Mouse (Mus musculus) R1 (cell line): ENCODE measurements around the gene Prr15l.

Source experiments
- DNase-seq: peaks from one replicate; pipeline ENCODE4 v3.0.0-alpha.2; 2018; ENCODE audit warnings: low read depth, low spot score

The Prr15l gene

GRCm38 (mm10) chr11:96946498-96946897 lies 18.6 kb downstream of the Prr15l start:
- no peak for DNase-seq

DNA sequence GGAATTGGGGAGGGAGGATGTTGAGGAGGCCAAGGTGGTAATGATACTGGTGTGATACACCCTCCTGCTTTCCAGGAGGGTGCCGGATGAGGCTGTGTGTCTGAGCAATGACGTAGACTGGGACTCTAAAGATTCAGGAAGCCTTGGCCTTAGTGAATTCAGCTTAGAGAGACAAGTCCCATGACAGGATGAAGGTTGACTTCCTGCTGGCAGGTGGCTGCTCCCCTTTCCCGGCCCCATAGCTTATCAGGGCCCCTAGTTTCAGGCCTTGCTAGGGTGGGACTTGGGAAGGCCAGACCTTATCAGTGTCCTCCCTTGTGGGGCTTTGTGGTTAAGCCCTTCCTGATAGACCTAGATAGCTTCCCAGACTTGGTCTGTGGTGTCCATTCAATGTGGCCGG lies 19.9 kb downstream of the Prr15l start:
- DNase-seq = no peak

- DNase-seq = peak; percentile 80
These were observed 22.9 kb downstream of the Prr15l start for GRCm38 (mm10) chr11:96950767-96951166.

DNA sequence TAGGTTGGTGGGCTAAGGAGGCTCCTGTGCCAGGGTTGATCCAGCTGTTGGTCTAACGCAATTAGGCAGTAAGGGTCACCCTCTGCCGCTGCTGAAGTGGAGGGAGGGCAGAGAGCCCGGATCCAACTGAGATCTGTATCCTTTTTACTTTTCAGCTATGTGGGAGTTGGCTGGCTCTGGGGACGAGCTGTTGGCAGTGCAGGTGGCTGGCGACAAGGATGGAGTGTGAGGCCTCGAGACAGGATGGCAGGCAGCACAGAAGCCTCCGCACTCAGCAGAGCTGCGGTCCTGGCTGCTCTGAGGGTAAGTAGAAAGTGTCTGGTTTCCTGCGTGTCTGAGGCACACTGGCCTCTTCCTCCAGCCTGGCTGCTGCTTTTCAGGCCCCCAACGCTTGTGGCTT lies 24.5 kb downstream of the Prr15l start:
- no peak for DNase-seq

DNA sequence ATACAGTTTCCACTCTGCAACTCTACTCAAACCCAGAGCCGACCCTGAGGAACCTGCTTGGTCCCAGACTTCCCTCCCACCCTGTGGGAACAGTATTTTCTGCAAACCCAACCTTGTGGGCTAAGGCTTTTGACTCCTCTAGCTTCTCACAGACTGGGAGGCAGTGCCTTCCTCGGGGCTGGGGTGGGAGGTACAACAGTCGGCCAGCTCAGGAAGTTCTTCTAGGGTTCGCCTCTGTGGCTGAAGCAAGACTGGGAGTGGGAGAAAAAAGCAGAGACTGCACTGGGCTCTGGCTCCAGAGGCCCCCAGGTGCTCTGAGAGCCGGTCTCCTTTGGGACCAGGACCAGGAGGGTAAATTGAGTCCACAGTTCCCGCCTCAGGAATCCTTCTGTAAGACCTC lies 25.0 kb downstream of the Prr15l start:
- DNase-seq = no peak

DNA sequence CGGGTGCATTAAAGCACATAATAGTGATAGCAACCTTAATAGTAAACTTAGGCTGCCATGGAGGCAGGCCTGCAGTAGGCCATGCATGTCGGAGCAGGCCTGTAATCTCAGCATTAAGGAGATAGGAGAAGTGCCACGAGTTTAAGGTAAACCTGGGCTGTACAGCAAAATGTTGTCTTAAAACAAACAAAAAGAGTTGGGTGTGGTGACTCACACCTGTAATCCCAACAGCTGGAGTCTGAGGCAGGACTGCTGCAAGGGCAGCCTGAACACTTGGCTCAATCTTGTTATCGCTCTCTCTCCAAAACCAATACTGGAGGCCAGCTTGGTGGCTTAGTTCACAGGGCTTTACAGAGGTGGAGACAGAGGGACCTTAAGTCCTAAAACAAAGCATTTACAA lies 27.2 kb downstream of the Prr15l start:
- DNase-seq = no peak

DNA sequence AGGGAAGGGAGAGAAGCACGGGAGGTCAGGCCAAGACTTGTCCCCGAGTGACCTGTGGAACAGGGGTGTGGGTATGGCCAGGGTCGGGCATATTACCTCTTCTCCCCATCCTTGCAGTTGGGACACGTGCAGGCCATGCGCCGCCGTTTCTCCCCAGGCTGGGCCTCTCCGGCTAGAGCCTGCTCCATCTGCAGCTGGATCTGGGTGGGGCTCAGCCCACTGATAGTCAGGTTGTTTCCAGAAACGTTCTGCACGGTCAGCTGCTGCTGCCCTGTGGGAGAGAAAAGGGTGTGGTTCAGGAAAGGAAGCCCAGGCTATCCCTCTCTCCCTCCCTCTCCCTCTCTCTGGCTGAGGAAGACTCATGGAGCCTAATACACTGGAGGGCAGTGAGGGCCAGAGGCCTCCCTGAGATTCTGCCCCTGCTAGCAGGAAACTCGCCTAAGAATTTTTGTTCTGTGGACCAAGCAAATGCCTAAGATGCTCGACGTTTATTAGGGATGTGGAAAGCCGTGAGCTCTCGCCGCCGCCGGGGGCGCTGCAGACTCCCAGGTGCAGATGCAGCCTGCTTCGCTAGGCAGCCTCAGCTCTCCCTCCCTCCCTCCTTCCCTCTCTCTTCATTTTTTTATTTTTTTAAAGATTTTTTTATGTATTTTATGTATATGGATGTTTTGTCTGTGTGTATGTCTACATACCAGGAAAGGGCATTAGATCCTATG lies 28.3 kb downstream of the Prr15l start:
- DNase-seq = peak; percentile 85

DNA sequence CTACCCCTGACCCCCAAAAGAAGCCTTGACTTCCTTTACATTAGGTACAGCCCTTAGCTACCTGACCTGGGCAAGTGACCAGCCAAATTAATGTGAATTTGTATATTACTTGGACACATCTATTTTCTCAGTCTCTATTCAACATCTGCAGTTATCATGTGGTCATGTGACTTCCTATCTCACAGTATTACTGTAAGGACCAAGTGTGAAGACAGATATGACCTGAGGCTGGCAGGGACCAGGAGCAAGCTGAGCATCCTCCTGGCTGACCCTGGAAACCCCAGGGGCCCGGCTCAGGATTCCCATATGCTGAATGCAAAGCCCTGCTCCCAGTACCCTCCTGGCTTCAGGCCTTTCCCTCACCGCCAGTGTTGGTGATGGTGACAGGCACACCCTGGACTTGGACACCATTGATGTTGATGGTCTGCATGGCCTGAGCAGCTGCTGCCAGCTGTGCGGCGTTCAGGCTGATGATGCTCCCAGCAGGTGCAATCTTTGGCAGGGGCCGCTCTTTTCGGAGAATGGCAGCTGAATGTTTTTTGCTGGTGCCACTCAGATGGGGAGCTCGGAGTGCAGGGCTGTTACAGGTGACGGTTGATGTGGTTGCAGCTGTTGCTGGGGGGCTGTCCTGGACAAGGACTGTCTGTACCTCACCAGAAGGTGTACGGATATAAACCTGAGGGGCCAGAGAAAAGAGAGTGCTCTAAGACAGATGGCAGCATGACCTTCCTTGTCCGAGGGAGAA lies 29.3 kb downstream of the Prr15l start:
- no peak for DNase-seq

- DNase-seq = peak; percentile 97
These were observed 35.7 kb downstream of the Prr15l start for GRCm38 (mm10) chr11:96963580-96963979.

- no peak for DNase-seq
These were observed 38.3 kb downstream of the Prr15l start for GRCm38 (mm10) chr11:96966172-96966571.

GRCm38 (mm10) chr11:96966914-96967543 lies 39.1 kb downstream of the Prr15l start:
- DNase-seq = no peak

GRCm38 (mm10) chr11:96967544-96968269 lies 39.8 kb downstream of the Prr15l start:
- no peak for DNase-seq

DNA sequence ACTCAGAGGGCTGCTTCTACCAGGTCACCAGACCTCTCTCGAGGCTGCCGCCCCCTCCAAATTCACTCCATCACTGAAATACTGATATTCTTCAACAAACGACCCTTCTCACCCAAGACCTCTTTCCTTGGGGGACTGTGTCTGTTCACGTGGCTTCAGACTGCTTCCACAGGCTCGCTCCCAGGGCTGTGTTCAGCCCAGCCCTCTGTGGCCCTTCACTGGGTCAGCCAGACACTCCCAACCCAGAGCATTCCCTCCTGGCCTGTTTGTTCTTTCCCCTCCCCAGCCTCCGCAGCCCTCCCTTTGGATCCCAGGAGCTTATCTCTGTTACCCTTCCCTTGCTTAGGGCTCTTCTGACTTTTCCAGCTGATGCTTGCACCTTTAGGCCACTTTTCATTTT lies 40.6 kb downstream of the Prr15l start:
- DNase-seq = no peak

DNA sequence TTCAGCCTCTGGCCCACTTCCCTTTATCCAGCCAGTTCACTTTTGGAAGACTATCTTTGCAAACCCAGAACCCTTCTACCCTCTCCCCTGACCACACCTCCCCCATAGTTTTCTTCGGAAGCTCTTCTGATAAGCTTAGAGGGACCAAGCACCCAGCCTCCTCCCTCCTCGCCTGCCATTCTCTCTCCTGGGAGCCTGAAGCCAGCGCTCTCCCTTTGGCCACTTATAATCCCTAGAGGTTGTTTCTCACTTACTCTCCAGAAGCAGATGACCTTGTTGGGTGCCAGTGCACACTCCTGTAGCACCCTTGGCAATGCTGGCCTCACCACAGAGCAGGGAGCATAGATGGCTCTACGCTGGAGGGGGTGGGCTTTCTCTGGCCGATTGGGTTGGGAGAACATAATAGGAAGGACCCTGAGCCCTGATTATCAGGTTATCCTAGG lies 41.4 kb downstream of the Prr15l start:
- DNase-seq = no peak

DNA sequence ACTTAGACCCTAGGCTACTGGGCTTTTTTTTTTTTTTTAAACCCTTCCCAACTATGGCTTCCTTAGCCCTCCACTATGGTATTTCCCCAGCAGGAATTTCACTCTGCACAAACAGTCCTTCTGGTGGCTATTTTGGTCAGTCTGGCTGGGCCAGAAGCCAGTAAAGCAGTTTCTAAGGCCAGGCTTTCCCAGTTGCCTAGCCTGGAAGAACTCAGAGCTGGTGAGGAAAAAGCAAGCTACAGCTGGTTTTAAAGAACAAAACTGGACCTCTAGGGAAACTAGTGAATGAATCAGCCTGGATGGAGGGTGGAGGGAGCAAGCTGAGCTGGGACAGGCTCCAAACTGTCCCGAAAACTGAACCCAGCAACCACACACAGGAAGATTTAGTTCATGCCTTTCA lies 41.8 kb downstream of the Prr15l start:
- no peak for DNase-seq

- no peak for DNase-seq
These were observed 42.4 kb downstream of the Prr15l start for GRCm38 (mm10) chr11:96970341-96970740.

DNA sequence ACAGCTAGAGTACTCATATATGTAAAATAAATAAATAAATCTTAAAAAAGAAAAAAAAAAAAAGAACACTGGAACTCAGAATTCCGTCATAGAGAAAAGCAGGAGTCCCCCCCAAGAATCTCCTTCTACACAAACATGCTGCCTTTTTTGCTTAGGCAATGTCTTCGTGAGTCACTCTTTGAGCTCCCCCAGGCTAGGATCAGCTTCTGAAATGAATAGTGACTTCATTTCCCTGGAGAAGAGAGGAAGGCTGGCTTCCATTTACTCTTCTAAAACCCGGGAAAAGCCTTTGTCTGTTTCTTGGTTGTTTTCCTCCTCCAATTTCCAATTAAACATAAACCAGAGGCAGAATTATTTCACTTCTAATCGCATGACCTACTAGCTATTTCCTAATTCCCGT lies 45.0 kb downstream of the Prr15l start:
- DNase-seq = no peak

DNA sequence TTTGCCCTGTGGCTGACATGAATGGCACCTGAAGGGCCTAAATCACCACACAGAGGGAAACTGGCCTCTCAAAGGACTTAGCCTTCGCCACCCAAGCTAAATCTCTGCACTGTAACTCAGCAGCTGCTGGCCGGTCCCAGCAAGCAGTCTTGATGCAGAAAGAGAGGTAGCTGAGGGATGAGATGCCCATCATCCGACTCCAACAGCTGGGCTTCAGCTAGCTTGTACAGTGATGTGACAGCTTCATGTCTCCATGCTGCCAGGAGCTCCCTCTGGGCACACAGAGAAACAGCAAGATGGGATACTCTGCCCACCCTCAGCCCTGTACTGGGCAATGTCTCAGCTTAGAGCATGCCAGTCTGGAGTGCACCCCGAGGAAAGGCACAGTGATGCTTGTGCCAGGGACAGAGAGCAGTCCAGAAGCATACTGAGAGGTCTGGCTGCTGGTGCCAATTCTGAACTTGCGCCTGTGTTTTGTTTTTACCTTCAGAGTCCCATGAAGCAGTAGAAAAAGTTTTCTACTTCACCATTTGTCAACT lies 45.6 kb downstream of the Prr15l start:
- no peak for DNase-seq

GRCm38 (mm10) chr11:96974813-96975212 lies 46.9 kb downstream of the Prr15l start:
- DNase-seq = no peak

GRCm38 (mm10) chr11:96975511-96976378 lies 47.8 kb downstream of the Prr15l start:
- peak; percentile 33 for DNase-seq

- DNase-seq = no peak
These were observed 48.4 kb downstream of the Prr15l start for GRCm38 (mm10) chr11:96976379-96976687.
